ENCODE assay signal across 10 mouse cellular contexts in genomic region chr7:25789129-25789440, GRCm38 (mm10). TPM values are rescaled to one million over a fixed set of nuclear protein-coding genes. Genes with fewer than 3 reads are reported as not detected.
DNase-seq lines count a peak whose midpoint lies in the region; ATAC-seq and TF ChIP-seq lines count a peak whose summit lies in the region.
"Had no signal": no experiment of that assay in that cellular context is flagged by ENCODE, and none has a peak within 500 bp of the region (broad histone marks: within the 10 kb centered on the region; RNA-seq: fewer than 3 reads in every experiment).

No protein-coding gene starts in this region.

- H3ac ChIP-seq in myocyte (ENCODE audit: control insufficient read depth, insufficient read length) = peak overlapping the region; percentile 32

- ATAC-seq in heart, embryonic 15.5 days (replicated peaks; ENCODE audit: insufficient number of reproducible peaks, insufficient read depth, low FRiP score, low read depth) = no peak
- no peak for ATAC-seq in embryonic facial prominence, embryonic 13.5 days (ENCODE audit: insufficient number of reproducible peaks, insufficient read depth, low FRiP score, low TSS enrichment, low read depth)
- ATAC-seq in hindbrain, embryonic 16.5 days = no peak

- peak overlapping the region; percentile 88 for H3K4me2 ChIP-seq in heart, embryonic 15.5 days
- peak overlapping the region; percentile 84 for H3K4me2 ChIP-seq in embryonic facial prominence, embryonic 13.5 days
- peak overlapping the region; percentile 73 for H3K4me2 ChIP-seq in hindbrain, embryonic 16.5 days (ENCODE audit: low read length)
- H3K4me2 ChIP-seq in myocyte (ENCODE audit: low read depth) = peak overlapping the region; percentile 74

- H3K36me3 ChIP-seq in heart, embryonic 15.5 days = no peaks in the 10 kb centered on the region
- peaks cover 16% of the 10 kb centered on the region for H3K36me3 ChIP-seq in embryonic facial prominence, embryonic 13.5 days
- H3K36me3 ChIP-seq in hindbrain, embryonic 16.5 days (ENCODE audit: control insufficient read depth, insufficient read depth, low read length) = no peaks in the 10 kb centered on the region
- no peaks in the 10 kb centered on the region for H3K36me3 ChIP-seq in myocyte (ENCODE audit: control insufficient read depth, insufficient read depth)

- H3K4me1 ChIP-seq in heart, embryonic 15.5 days (replicated peaks) = peaks cover 31% of the 10 kb centered on the region
- H3K4me1 ChIP-seq in embryonic facial prominence, embryonic 13.5 days = peaks cover 32% of the 10 kb centered on the region
- peaks cover 8% of the 10 kb centered on the region for H3K4me1 ChIP-seq in hindbrain, embryonic 16.5 days (ENCODE audit: control insufficient read depth, insufficient read depth, low read depth, low read length)

- no peak for DNase-seq in heart, postnatal 14 days
- DNase-seq in right cerebral cortex, adult 2 months (ENCODE audit: low spot score in 2 of 2) = no peak
- DNase-seq in testis, postnatal 10 days (ENCODE audit: low spot score) = no peak
- no peak for DNase-seq in left cerebral cortex, postnatal 25 days (ENCODE audit: low spot score in 2 of 2)
- DNase-seq: thymus, postnatal 4 days had no signal

- 21% methylated on average over 3 of the region's 3 CpGs for WGBS in heart, embryonic 15.5 days
- 17% methylated on average over 3 of the region's 3 CpGs for WGBS in embryonic facial prominence, embryonic 13.5 days
- 26% methylated on average over 3 of the region's 3 CpGs for WGBS in hindbrain, embryonic 16.5 days

- H3K9me3 ChIP-seq in heart, embryonic 15.5 days (replicated peaks) = no peaks in the 10 kb centered on the region
- H3K9me3 ChIP-seq in embryonic facial prominence, embryonic 13.5 days = no peaks in the 10 kb centered on the region
- no peaks in the 10 kb centered on the region for H3K9me3 ChIP-seq in hindbrain, embryonic 16.5 days (ENCODE audit: control insufficient read depth, low read length)

- H3K79me2 ChIP-seq in myocyte (ENCODE audit: control insufficient read depth, insufficient read depth) = peaks cover 32% of the 10 kb centered on the region

- H3K27me3 ChIP-seq in heart, embryonic 15.5 days = no peaks in the 10 kb centered on the region
- no peaks in the 10 kb centered on the region for H3K27me3 ChIP-seq in embryonic facial prominence, embryonic 13.5 days
- H3K27me3 ChIP-seq in hindbrain, embryonic 16.5 days (replicated peaks; ENCODE audit: control insufficient read depth, insufficient read depth, low read length) = no peaks in the 10 kb centered on the region; the same call in 1 of the 2 replicates
- no peaks in the 10 kb centered on the region for H3K27me3 ChIP-seq in myocyte (ENCODE audit: control insufficient read depth, insufficient read depth, insufficient read length)

- peak overlapping the region; percentile 59 for H3K4me3 ChIP-seq in heart, embryonic 15.5 days
- peak overlapping the region; percentile 69 for H3K4me3 ChIP-seq in embryonic facial prominence, embryonic 13.5 days
- peak overlapping the region; percentile 45; the same call in 1 of the 2 replicates for H3K4me3 ChIP-seq in hindbrain, embryonic 16.5 days (ENCODE audit: low read length)
- H3K4me3 ChIP-seq in myocyte = peak overlapping the region; percentile 73

- H3K9ac ChIP-seq in heart, embryonic 15.5 days = no peak overlapping the region
- H3K9ac ChIP-seq in embryonic facial prominence, embryonic 13.5 days = peak overlapping the region; percentile 81
- no peak overlapping the region for H3K9ac ChIP-seq in hindbrain, embryonic 16.5 days (ENCODE audit: low read depth, low read length)

- intact Hi-C loops in heart, postnatal 14 days (cut with DNase I) = no loop called here
- intact Hi-C loops in left cerebral cortex, postnatal 25 days (cut with DNase I) = no loop called here

- TF ChIP-seq POLR2A in myocyte (IDR thresholded peaks at IDR 0.05; ENCODE audit: insufficient read length, low read depth) = no peak

- H3K27ac ChIP-seq in heart, embryonic 15.5 days = 0 out of 2 replicates have a peak overlapping the region, but pooled peaks have one; percentile 66
- peak overlapping the region; percentile 90 for H3K27ac ChIP-seq in embryonic facial prominence, embryonic 13.5 days
- H3K27ac ChIP-seq in hindbrain, embryonic 16.5 days (ENCODE audit: low read depth, low read length) = no peak overlapping the region

TF ChIP-seq in myocyte, 11 proteins besides CTCF, POLR2A, EP300 and RAD21:
- TF ChIP-seq TCF12 (IDR thresholded peaks at IDR 0.05; ENCODE audit: insufficient read depth, poor library complexity, severe bottlenecking) (no peak), MYOG (IDR thresholded peaks at IDR 0.05; ENCODE audit: control insufficient read depth in 1 of 3, insufficient read depth in 1 of 3, insufficient read length in 2 of 3, low read depth in 2 of 3) (no peak), CEBPB (IDR thresholded peaks at IDR 0.05; ENCODE audit: insufficient read depth, poor library complexity, severe bottlenecking) (no peak), MAX (IDR thresholded peaks at IDR 0.05; ENCODE audit: low read depth) (no peak), E2F4 (IDR thresholded peaks at IDR 0.05; ENCODE audit: insufficient read depth) (no peak), REST (IDR thresholded peaks at IDR 0.05; ENCODE audit: insufficient read depth, insufficient read length) (no peak), TCF3 (IDR thresholded peaks at IDR 0.05; ENCODE audit: insufficient read length, low read depth) (no peak), SRF (IDR thresholded peaks at IDR 0.05; ENCODE audit: control insufficient read depth, insufficient read length, low read depth) (no peak), MYOD1 (IDR thresholded peaks at IDR 0.05; ENCODE audit: control insufficient read depth in 1 of 3, insufficient read length in 2 of 3, low read depth in 2 of 3) (no peak), USF1 (IDR thresholded peaks at IDR 0.05; ENCODE audit: low read depth) (no peak), POLR2AphosphoS2 (IDR thresholded peaks at IDR 0.05; ENCODE audit: insufficient read length, low read depth) (no peak)

RNA-seq across cellular contexts. Expression of gene Axl, which starts 0.6 kb away (rescaled TPM):
- 49.1 and 65.3 TPM in 2 replicates for polyA plus RNA-seq in heart, embryonic 15.5 days (2015; fragmentation: Nextera tagmentation; extraction: Ambion mirVana)
- 100 to 1,000 TPM in 1 of 2 experiments, 10 to 100 TPM in 1; 94.3 to 122 TPM for total RNA-seq in heart, postnatal 14 days (2021)
- polyA plus RNA-seq in embryonic facial prominence, embryonic 13.5 days (2015; fragmentation: Nextera tagmentation; extraction: Ambion mirVana) = 80.8 and 84.2 TPM in 2 replicates
- polyA plus RNA-seq in hindbrain, embryonic 16.5 days (2015; fragmentation: Nextera tagmentation; extraction: Ambion mirVana) = 18.1 and 25.5 TPM in 2 replicates
- 112 TPM for polyA plus RNA-seq in myocyte (2012; fragmentation: generic; extraction: Trizol)
- total RNA-seq in left cerebral cortex, postnatal 25 days (2021) = 10 to 100 TPM; 33.6 to 37.2 TPM

RNA-seq across cellular contexts. Expression of gene Cyp2s1, which starts 27.6 kb away (rescaled TPM):
- polyA plus RNA-seq in heart, embryonic 15.5 days (2015; fragmentation: Nextera tagmentation; extraction: Ambion mirVana) = 3.3 and 5.1 TPM in 2 replicates
- 1 to 10 TPM; 5.4 to 6.1 TPM for total RNA-seq in heart, postnatal 14 days (2021)
- 2.7 and 3.9 TPM in 2 replicates for polyA plus RNA-seq in embryonic facial prominence, embryonic 13.5 days (2015; fragmentation: Nextera tagmentation; extraction: Ambion mirVana)
- polyA plus RNA-seq in hindbrain, embryonic 16.5 days (2015; fragmentation: Nextera tagmentation; extraction: Ambion mirVana) = 4.1 and 4.6 TPM in 2 replicates
- 0.05 TPM for polyA plus RNA-seq in myocyte (2012; fragmentation: generic; extraction: Trizol)
- total RNA-seq in left cerebral cortex, postnatal 25 days (2021) = 1 to 10 TPM; 1.6 to 4.9 TPM
- total RNA-seq: hematopoietic stem cell, adult 5-6 weeks had no signal

RNA-seq across cellular contexts. Expression of gene Hnrnpul1, which starts 34.5 kb away (rescaled TPM):
- 35.4 and 39.9 TPM in 2 replicates for polyA plus RNA-seq in heart, embryonic 15.5 days (2015; fragmentation: Nextera tagmentation; extraction: Ambion mirVana)
- 10 to 100 TPM; 88.8 to 89.0 TPM for total RNA-seq in heart, postnatal 14 days (2021)
- 68.4 and 72.9 TPM in 2 replicates for polyA plus RNA-seq in embryonic facial prominence, embryonic 13.5 days (2015; fragmentation: Nextera tagmentation; extraction: Ambion mirVana)
- polyA plus RNA-seq in hindbrain, embryonic 16.5 days (2015; fragmentation: Nextera tagmentation; extraction: Ambion mirVana) = 32.3 and 37.6 TPM in 2 replicates
- polyA plus RNA-seq in myocyte (2012; fragmentation: generic; extraction: Trizol) = 76.2 TPM
- 100 to 1,000 TPM in 1 of 2 experiments, 10 to 100 TPM in 1; 98.4 to 105 TPM for total RNA-seq in left cerebral cortex, postnatal 25 days (2021)
